Mouse (Mus musculus) CH12.LX (cell line): ENCODE measurements at regions not wholly inside any gene's neighbourhood (a gene's known extent, or its start where the extent isn't known, plus 50 kb on each side); places are given as distances from the start of the nearest gene placed in this dataset.

Experiments
- DNase-seq: peaks from one replicate; pipeline ENCODE4 v3.0.0-alpha.2; 2013; ENCODE audit errors: extremely low read depth
- H3K27ac ChIP-seq: 2 replicates; pipeline ENCODE4 v1.5.1; 2012; ENCODE audit warnings: low read depth, mild to moderate bottlenecking, control low read depth, moderate library complexity; ENCODE audit not compliant: insufficient read depth
- H3K27me3 ChIP-seq: replicated peaks from 2 replicates; pipeline ENCODE3; 2012; ENCODE audit warnings: inconsistent platforms
- H3K36me3 ChIP-seq, 2 experiments: replicated peaks in 1 of 2; 2 replicates each; pipeline versions ENCODE3 to v1.6.1; 2012; ENCODE audit warnings: inconsistent platforms in 1 of 2, low read length in 1 of 2, mild to moderate bottlenecking in 1 of 2, mixed read lengths in 1 of 2, moderate library complexity in 1 of 2; ENCODE audit not compliant: control insufficient read depth in 1 of 2, insufficient read depth in 1 of 2
- H3K4me1 ChIP-seq, 2 experiments: 2 replicates each; pipeline ENCODE4 v1.6.1; 2012; ENCODE audit warnings: inconsistent platforms in 1 of 2, moderate library complexity in 1 of 2; ENCODE audit not compliant: insufficient read depth in 2 of 2, control insufficient read depth in 1 of 2
- H3K4me2 ChIP-seq: 2 replicates; pipeline ENCODE4 v1.6.1; 2012; ENCODE audit warnings: low read depth, mild to moderate bottlenecking, control low read depth; ENCODE audit not compliant: poor library complexity, insufficient read depth, severe bottlenecking
- H3K4me3 ChIP-seq, 3 experiments: fragments of 150-350 bp in 1 of 3; sonication (generic) in 1 of 3; replicated peaks in 1 of 3; 2 replicates each; pipeline versions ENCODE3 to v1.5.1; 2011 to 2012; ENCODE audit warnings: low read depth in 2 of 3, low read length in 2 of 3, mild to moderate bottlenecking in 2 of 3, moderate library complexity in 2 of 3, control low read depth in 1 of 3, improper control_type of control experiment in 1 of 3, inconsistent platforms in 1 of 3, mixed read lengths in 1 of 3; ENCODE audit not compliant: poor library complexity in 1 of 3
- H3K79me2 ChIP-seq: replicated peaks from 2 replicates; pipeline ENCODE4 v1.6.1; 2012; ENCODE audit warnings: mild to moderate bottlenecking, moderate library complexity; ENCODE audit not compliant: control insufficient read depth, poor library complexity, insufficient read depth, severe bottlenecking; ENCODE audit errors: extremely low read depth
- H3K9ac ChIP-seq: 2 replicates; pipeline ENCODE4 v1.6.1; 2012; ENCODE audit warnings: low read depth, mild to moderate bottlenecking, control low read depth, moderate library complexity; ENCODE audit not compliant: insufficient read depth
- H3K9me3 ChIP-seq: replicated peaks from 2 replicates; pipeline ENCODE3; 2012; ENCODE audit warnings: low read length, inconsistent platforms, mixed read lengths
- BHLHE40 ChIP-seq: IDR thresholded peaks from 2 replicates; pipeline ENCODE4 v1.6.1; 2011; ENCODE audit warnings: mild to moderate bottlenecking, low read depth, low read length, improper control_type of control experiment
- CHD1 ChIP-seq: IDR thresholded peaks from 2 replicates; pipeline ENCODE4 v1.6.1; 2012; ENCODE audit warnings: low read depth, low read length, improper control_type of control experiment, inconsistent platforms
- CHD2 ChIP-seq: IDR thresholded peaks from 2 replicates; pipeline ENCODE4 v1.6.1; 2011; ENCODE audit warnings: low read length, improper control_type of control experiment
- CTCF ChIP-seq, 2 experiments: IDR thresholded peaks in 1 of 2; conservative IDR thresholded peaks in 1 of 2; 2 replicates each; pipeline ENCODE4 v1.5.1; 2011 to 2012; ENCODE audit warnings: low read depth in 2 of 2, low read length in 2 of 2, improper control_type of control experiment in 1 of 2, inconsistent platforms in 1 of 2, mild to moderate bottlenecking in 1 of 2, moderate library complexity in 1 of 2
- E2F4 ChIP-seq: IDR thresholded peaks from 2 replicates; pipeline ENCODE4 v1.6.1; 2011; ENCODE audit warnings: low read depth, low read length, improper control_type of control experiment; ENCODE audit not compliant: insufficient replicate concordance
- ELF1 ChIP-seq: IDR thresholded peaks from 2 replicates; pipeline ENCODE4 v1.6.1; 2014; ENCODE audit warnings: low read depth, mild to moderate bottlenecking, inconsistent platforms, low read length, improper control_type of control experiment
- EP300 ChIP-seq: IDR thresholded peaks from 2 replicates; pipeline ENCODE4 v1.6.1; 2011; ENCODE audit warnings: low read length, improper control_type of control experiment
- GABPA ChIP-seq: IDR thresholded peaks from 2 replicates; pipeline ENCODE4 v1.6.1; 2012; ENCODE audit warnings: low read depth, low read length, improper control_type of control experiment, inconsistent platforms; ENCODE audit not compliant: insufficient replicate concordance
- HCFC1 ChIP-seq: IDR thresholded peaks from 2 replicates; pipeline ENCODE4 v1.6.1; 2012; ENCODE audit warnings: low read depth, mild to moderate bottlenecking, inconsistent platforms, low read length, improper control_type of control experiment
- IRF4 ChIP-seq: IDR thresholded peaks from 2 replicates; pipeline ENCODE4 v1.6.1; 2014; ENCODE audit warnings: low read depth, mild to moderate bottlenecking, inconsistent platforms, low read length, improper control_type of control experiment
- JUN ChIP-seq: IDR thresholded peaks from 2 replicates; pipeline ENCODE4 v1.6.1; 2011; ENCODE audit warnings: low read depth, mild to moderate bottlenecking, low read length, improper control_type of control experiment, moderate library complexity; ENCODE audit not compliant: insufficient read depth
- MAX ChIP-seq: IDR thresholded peaks from 2 replicates; pipeline ENCODE4 v1.6.1; 2011; ENCODE audit warnings: low read length, improper control_type of control experiment
- MEF2A ChIP-seq: IDR thresholded peaks from 2 replicates; pipeline ENCODE4 v1.6.1; 2014; ENCODE audit warnings: low read depth, mild to moderate bottlenecking, inconsistent platforms, low read length, improper control_type of control experiment, borderline replicate concordance
- MXI1 ChIP-seq: IDR thresholded peaks from 2 replicates; pipeline ENCODE4 v1.6.1; 2011; ENCODE audit warnings: mild to moderate bottlenecking, low read depth, low read length, improper control_type of control experiment
- MYC ChIP-seq: IDR thresholded peaks from 2 replicates; pipeline ENCODE4 v1.6.1; 2011; ENCODE audit warnings: low read depth, mild to moderate bottlenecking, improper control_type of control experiment, low read length
- NELFE ChIP-seq: IDR thresholded peaks from 2 replicates; pipeline ENCODE4 v1.6.1; 2011; ENCODE audit warnings: low read depth, low read length, improper control_type of control experiment
- NRF1 ChIP-seq: IDR thresholded peaks from 2 replicates; pipeline ENCODE4 v1.6.1; 2014; ENCODE audit warnings: low read depth, mild to moderate bottlenecking, inconsistent platforms, low read length, improper control_type of control experiment, moderate library complexity
- PAX5 ChIP-seq: IDR thresholded peaks from 2 replicates; pipeline ENCODE4 v1.6.1; 2012; ENCODE audit warnings: low read length, inconsistent platforms, mixed read lengths
- POLR2A ChIP-seq: IDR thresholded peaks from 2 replicates; pipeline ENCODE4 v1.6.1; 2011; ENCODE audit warnings: low read depth, mild to moderate bottlenecking, improper control_type of control experiment, low read length
- POLR2AphosphoS2 ChIP-seq: IDR thresholded peaks from 2 replicates; pipeline ENCODE4 v1.6.1; 2011; ENCODE audit warnings: low read depth, low read length, improper control_type of control experiment
- RCOR1 ChIP-seq: conservative IDR thresholded peaks from 2 replicates; pipeline ENCODE4 v1.6.1; 2012; ENCODE audit warnings: low read depth, mild to moderate bottlenecking, inconsistent platforms, low read length, improper control_type of control experiment
- UBTF ChIP-seq: IDR thresholded peaks from 2 replicates; pipeline ENCODE4 v1.6.1; 2012; ENCODE audit warnings: low read depth, mild to moderate bottlenecking, inconsistent platforms, low read length, improper control_type of control experiment, moderate library complexity
- USF1 ChIP-seq: IDR thresholded peaks from 2 replicates; pipeline ENCODE4 v1.6.1; 2014; ENCODE audit warnings: low read depth, mild to moderate bottlenecking, inconsistent platforms, low read length, improper control_type of control experiment
- USF2 ChIP-seq: conservative IDR thresholded peaks from 2 replicates; pipeline ENCODE4 v1.6.1; 2011; ENCODE audit warnings: low read depth, low read length, improper control_type of control experiment
- ZKSCAN1 ChIP-seq: IDR thresholded peaks from 2 replicates; pipeline ENCODE4 v1.6.1; 2012; ENCODE audit warnings: low read depth, inconsistent platforms, low read length, improper control_type of control experiment, borderline replicate concordance
- dilution Hi-C: fragments of 300-500 bp; cut with MboI; formaldehyde crosslinking; loops from 2 replicates; pipeline ENCODE4 v1.14.3; 2020; ENCODE audit warnings: low sequenced_read_pairs; ENCODE audit not compliant: extremely low pct_unique_long_range_greater_than_20kb, extremely low pct_ligation_motif_present
- in situ Hi-C: fragments of 300-500 bp; cut with MboI; formaldehyde crosslinking; loops from 3 replicates; pipeline ENCODE4 v1.14.3; 2019; ENCODE audit warnings: low sequenced_read_pairs, low pct_ligation_motif_present, low pct_unique_long_range_greater_than_20kb, mixed read lengths

- Histone ChIP-seq H3K9ac (no peak overlapping the region), H3K27ac (no peak overlapping the region), H3K79me2 (no peaks in the 10 kb centered on the region), H3K36me3 (no peaks in the 10 kb centered on the region), H3K4me3 (no peak overlapping the region), H3K4me2 (no peak overlapping the region), H3K4me1 (no peaks in the 10 kb centered on the region), H3K9me3 (no peaks in the 10 kb centered on the region), H3K27me3 (peaks cover 77% of the 10 kb centered on the region)
- no peak for DNase-seq
- dilution Hi-C loops (no loop called here), in situ Hi-C loops (no loop called here)
- TF ChIP-seq MEF2A (no peak), USF2 (no peak), GABPA (no peak), CHD2 (no peak), CTCF (conservative IDR thresholded peaks at IDR 0.05 in 1 of 2, IDR thresholded peaks at IDR 0.05 in 1 of 2; ENCODE audit: low read depth in 2 of 2, low read length in 2 of 2) (no peak), MYC (no peak), MAX (no peak), ELF1 (no peak), BHLHE40 (no peak), NELFE (no peak), IRF4 (no peak), MXI1 (no peak), POLR2A (no peak), UBTF (no peak), RCOR1 (no peak), JUN (no peak), POLR2AphosphoS2 (no peak)
These were observed 175.4 kb upstream of the Camk1g start for GRCm38 (mm10) chr1:193545406-193546043.

DNA sequence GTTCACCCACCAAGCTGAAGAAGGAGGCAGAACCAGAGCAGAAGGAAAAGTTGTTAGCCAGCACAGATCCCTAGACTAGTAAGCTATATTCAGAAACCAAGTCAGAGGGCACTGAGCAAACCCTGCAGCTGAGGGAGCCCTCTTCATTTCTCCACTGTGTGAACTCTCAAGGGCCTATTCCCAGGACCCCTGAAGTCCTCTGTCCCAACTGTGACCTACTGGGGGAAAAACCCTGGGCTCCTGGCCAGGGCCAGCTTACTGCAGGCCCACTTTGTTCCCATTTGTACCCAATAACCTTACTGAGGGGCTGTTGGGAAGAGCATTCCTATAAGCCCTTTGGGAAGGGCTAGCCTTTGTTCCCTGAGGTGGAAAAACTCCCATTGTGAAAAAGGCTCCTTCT is 174.7 kb upstream of the Camk1g start:
- Histone ChIP-seq H3K9ac (no peak overlapping the region), H3K4me3 (no peak overlapping the region), H3K36me3 (no peaks in the 10 kb centered on the region), H3K27me3 (peaks cover 76% of the 10 kb centered on the region), H3K4me2 (no peak overlapping the region), H3K9me3 (no peaks in the 10 kb centered on the region), H3K4me1 (no peaks in the 10 kb centered on the region), H3K27ac (no peak overlapping the region), H3K79me2 (no peaks in the 10 kb centered on the region)
- in situ Hi-C loops (no loop called here), dilution Hi-C loops (no loop called here)
- TF ChIP-seq IRF4 (no peak), CTCF (conservative IDR thresholded peaks at IDR 0.05 in 1 of 2, IDR thresholded peaks at IDR 0.05 in 1 of 2; ENCODE audit: low read depth in 2 of 2, low read length in 2 of 2) (no peak), POLR2AphosphoS2 (no peak), ZKSCAN1 (no peak), PAX5 (no peak), POLR2A (no peak), NRF1 (no peak), EP300 (no peak), USF2 (no peak), CHD1 (no peak), USF1 (no peak), E2F4 (no peak), HCFC1 (no peak)
- no peak for DNase-seq
